Mouse (Mus musculus) layer of hippocampus, postnatal 25 days (tissue): ENCODE results near the gene Fam76b. TPM values are rescaled to one million over a fixed set of nuclear protein-coding genes. Genes with fewer than 3 reads are reported as not detected.

Source experiments
- DNase-seq, 2 experiments: peaks; one replicate each; pipeline ENCODE4 v3.0.0; 2022; ENCODE audit warnings: mixed read lengths in 2 of 2, low spot score in 1 of 2; ENCODE audit errors: extremely low spot score in 1 of 2
- total RNA-seq, 2 experiments: library from RNA; stranded (reverse); gene quantifications; 2 replicates each; pipeline ENCODE4 v1.2.3; 2021

Fam76b gene
- total RNA-seq, 2 experiments from 2014 or later, result 15.7 to 21.8 TPM

DNA sequence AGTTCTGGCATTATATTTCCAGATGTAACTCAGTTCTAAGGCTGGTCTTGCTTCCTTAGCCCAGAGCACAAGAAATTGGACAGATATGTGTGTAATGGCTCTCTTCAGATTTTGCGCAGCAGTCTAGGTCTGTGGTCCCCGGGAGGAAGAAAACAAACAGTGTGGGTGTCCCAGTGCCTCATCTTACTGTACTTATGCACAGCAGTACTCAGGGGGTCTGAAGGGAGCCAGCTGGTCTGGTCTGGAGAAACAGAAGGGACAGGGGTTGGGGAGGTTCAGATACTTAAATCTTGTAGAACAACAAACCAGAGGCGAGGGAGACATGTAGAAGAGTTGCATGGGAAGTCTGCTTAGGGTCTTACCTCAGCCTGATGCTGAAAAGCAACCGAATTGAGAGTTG lies 29.3 kb downstream of the Fam76b start:
- no peak for DNase-seq

DNA sequence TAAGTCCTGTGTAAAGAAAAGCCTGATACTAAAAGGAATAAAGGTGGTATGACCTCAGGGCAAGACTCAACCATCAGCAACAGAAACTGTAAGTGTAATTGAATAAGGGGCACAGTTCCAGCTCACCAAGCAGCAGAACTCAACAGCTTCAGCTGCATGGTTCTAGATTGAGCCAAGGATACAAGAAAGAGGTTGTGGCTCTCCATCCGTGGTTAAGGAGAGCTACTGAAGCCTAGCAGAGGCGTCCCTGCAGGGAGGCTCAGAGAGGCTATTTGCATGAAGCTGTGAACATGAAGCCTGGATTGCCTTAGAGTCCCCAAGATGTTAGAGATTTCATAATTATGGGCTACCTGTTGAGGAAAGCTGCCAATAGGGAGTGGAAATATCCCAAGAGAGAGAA lies 40.1 kb downstream of the Fam76b start:
- no peak for DNase-seq

DNA sequence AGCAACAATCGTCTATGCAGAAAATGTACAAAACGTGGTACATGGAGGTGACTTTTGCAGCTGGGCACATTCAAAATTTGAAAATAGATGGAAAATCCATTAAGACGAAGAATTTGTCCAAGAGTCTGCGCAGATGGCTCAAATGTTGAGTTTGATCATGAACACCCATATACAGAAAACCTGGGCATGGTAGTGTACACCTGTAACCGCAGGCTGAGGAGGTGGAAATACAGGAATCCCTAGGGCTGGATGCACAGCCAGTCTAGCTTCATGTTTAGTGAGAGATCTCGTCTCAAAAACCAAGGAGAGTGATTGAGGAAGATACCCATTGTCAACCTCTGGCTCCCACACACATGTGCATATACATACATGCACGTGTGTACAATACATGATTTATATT lies 44.1 kb downstream of the Fam76b start:
- no peak for DNase-seq

DNA sequence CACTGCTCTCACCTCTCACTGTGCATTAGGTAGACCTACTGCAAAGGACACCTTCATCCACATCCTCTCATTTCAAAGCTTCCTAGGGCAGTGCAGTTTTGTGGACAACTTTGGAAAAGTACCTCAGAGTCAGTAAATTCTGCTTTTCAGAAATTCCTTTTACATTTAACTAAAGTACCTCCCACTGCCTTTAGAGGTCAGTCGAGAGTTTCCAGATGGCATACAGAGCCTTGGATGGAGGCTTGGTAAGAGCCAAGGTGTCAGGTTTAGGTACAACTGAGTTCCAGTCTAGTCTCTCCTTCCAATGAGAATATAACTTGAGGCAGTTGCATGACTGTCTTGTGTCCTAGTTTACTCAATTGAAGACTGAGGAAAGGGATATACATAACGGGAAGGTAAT lies 46.8 kb downstream of the Fam76b start:
- no peak for DNase-seq

DNA sequence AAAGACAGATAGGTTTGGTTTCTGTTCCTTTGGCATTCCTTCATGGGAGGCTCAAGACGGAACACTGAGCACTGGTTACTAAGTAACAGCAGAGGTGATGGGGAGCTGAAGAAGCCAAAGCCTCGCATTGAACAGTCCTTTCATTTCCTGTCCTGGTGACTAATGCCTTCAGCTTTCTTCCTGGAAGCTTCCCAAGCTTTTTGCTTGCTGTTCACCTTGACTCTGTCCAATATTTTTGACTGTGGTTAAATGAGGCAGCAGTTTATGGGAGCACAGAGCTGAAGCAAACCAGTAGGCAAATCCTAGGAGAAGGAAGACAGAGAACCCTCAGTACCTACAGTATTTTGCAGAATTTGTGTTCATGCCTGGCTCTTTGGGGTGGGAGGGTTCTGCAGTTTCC lies 47.8 kb downstream of the Fam76b start:
- DNase-seq, result no peak

DNA sequence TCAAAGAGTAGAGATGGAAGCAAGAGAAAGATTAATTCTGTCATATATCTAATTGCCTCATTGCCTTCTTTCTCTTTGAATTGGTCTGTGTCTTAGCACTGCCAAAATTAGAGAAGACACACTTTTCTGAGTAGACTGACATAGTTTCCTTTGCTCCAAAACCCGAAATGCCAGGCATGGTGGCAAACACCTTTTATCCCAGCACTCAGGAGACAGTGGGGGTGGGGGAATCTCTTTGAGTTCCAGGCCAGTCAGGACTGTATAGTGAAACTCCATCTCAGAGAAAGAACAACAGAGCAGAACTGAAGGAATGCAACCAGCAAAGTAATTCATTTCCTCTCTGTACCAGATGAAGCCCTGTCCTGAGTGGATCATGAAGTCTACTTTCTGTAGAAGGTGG lies 53.2 kb downstream of the Fam76b start:
- no peak for DNase-seq

DNA sequence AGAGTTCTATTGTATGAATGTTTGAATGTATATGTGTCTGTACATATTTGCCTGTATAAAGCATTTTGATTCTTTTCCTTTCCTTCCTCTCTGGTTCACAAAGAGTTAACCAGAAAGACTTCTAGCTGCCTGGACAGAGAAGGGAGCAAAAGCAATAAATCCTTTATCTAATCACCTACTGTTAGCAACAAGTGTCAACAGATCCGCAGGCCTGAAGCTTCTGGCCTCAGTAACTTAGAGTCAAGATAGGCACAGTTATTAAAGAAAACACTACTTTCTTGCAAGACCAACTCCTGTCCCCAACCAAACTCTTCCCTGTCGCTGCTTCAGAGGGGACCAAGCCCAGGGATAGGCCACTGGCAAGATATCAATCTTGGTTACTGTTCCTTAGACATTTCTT lies 55.0 kb downstream of the Fam76b start:
- no peak for DNase-seq

DNA sequence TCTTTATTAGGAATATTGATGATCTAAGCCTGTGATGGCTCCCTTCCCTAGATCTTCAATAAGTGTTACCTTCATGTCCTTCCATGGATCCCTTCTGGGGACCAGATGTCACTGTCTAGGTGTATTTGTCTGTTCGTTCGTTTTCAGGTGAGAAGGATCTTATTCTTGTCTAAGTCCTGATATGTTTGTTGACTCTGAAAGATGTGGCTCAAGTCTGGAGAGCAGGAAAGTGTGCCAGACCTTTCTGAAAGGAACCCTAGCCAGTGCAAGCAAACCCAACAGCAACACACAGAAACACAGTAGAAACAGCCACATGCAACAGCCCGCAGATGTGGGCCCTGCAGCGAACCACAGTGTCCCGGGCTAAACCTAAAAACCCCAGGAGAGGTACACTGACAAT lies 61.5 kb downstream of the Fam76b start:
- no peak for DNase-seq

DNA sequence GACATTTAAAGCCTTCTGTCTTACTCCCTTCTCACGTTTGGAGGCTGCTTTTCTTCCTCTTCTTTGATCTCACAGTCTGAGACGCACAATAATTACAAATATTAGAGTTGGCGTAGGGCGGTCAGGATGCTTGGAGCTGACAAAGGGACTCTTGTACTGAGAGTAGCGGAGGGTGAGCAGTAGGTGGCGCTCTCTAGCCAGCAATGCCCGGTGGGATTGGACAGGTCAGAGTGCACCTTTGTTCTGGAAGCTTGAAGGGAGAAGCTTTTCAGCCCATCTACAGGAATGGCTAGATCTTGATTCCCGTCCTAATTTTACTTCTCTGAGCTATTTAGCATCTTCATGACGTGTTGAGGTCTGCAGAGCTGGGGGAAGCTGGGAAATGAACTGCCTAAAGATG lies 62.1 kb downstream of the Fam76b start:
- DNase-seq, result peak; percentile 65 to 90

DNA sequence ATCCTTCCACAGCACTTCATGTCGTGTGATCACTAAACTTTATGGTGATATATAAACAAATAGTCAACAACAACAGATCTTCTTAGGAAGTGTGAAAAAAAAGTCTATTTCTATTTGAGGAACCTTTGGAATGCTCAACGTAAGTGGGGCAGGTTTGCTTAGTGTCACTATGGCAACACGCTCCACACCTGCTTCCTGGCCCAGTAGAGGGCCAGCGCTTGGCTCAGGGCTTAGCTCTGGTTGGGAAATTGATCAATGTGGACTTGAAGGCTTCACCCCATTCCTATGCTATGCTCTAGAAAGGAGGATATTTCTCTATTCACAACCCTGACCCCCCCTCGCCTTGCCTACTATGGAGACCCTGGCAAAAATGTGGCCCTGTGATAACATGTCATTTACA lies 62.7 kb downstream of the Fam76b start:
- DNase-seq, result no peak

DNA sequence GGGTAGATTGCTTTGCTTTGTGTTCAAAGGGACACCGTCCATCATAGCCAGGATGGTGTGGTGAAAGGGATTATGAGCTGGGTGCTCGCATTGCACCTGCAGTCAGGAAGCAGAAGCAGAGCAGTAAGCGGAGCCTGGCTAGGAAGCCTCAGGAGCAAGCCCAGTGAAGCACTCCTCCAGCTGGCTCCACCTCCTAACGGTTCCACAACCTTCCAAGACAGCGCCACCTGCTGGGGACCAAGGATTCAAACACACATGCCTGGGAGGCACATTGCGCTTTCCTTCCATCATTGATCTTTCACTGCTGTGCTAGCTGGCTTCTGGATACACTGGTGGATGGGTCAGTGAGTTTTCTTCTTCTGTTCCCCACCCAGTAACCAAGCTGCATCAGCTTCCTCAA lies 64.4 kb downstream of the Fam76b start:
- DNase-seq, result no peak

DNA sequence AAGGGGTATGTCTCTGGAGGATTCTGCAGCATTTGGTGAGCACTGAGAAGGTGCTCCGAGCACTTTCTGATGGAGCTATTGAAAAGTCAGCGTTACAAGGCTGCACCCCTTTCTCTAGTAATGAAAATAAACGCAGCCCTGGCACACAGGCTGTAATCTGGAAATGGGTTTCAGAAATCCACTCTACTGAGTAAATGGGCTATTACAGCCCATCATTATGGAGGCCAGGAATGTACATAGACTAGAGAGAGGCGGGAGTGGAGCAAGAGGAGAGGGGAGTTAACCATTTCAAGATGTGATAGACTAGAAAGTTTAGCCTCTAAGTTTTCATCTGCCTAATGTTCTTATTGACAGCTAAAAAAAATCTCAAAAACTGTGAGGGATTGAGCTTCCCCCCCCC lies 65.5 kb downstream of the Fam76b start:
- no peak for DNase-seq

DNA sequence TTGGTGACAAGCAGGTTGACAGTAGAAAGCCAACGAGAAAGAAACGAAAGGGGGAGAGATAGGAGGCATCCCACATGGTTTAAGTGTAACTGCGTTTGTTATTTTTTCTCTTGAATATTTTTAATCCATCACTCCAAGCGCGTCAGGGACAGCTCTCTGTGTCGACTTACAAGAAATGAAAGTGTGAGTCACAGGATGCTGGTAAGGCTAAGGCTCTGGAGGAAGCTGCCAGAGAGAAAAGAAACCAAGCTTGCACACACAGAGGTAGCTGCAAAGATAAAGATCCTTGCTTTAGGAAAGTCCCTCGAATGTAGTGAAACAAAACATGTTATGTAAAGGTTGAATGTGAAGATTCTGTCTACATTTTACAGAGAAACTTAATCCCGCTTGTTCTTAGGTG lies 67.0 kb downstream of the Fam76b start:
- DNase-seq, result no peak

DNA sequence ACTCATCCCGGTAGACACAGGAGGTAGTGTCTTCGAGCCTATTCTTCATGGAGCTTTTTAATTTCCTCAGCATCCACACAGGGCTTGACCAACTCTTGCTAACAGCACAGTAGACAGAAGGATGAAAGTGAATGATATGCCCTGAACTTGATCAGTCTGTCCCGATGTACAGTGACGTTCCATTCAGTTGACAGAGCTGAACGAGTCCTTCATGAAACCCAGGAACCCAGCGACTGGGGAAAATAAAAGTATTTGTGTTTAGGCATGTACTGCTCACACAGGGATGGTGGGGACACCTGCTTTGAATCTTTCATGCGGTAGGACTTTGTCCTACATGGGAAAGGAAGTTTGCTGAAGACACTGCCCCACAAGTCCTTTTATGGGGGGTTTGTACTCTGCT lies 67.4 kb downstream of the Fam76b start:
- DNase-seq, result no peak

DNA sequence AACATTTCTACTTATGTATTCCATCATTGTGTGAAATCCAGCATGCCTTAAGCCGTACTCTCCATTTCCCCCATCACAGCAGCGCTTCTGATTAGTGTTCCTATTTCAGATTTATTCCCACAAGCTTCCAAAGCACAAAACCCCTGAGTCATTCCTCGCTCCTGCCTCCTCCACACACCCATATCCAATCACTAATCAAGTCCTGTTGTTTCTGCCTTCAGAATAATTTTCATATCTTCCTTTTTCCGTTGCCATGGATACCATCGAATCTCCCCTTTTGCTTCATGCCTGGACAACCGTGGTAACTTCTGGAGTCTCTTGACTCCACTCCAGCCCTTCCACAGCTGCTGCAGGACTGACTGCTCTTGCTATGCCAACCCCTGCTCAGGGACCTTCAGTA lies 68.5 kb downstream of the Fam76b start:
- DNase-seq, result no peak

DNA sequence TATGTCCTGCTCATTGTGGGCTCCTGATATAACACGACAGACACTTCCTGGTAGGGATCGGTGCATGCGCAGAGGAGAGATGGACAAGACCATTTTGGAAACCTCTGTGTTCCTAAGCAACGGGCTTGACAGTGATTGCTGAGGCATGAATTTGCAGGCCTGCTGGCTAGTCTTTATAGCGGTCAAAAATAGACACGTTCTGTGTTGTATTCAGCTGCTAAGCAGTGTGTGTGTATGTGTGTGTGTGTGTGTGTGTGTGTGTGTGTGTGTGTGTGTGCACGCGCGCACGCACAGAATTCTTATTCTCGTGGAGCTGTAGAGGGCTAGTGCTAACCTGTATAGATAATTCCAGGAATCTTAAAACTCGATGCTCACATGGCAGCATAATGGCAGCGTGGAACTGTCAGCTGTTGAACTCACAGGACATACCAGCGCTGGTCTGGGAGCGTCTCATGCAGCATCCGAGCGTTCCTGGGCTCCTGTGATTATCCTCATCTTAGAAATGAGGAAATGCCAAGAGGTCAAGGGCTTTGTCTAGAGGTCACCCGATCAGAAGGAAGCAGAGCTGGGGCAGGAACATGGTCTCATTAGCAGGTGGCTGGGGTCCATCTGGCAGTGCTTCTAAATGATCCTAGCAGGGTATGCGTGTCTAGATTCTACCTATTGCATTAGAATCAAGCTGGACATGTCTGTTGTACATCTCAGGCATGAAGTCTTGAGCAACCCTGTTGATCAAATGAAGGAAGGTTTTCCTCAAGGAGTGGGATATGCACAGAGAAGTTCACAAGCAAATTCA lies 71.2 kb downstream of the Fam76b start:
- no peak for DNase-seq

DNA sequence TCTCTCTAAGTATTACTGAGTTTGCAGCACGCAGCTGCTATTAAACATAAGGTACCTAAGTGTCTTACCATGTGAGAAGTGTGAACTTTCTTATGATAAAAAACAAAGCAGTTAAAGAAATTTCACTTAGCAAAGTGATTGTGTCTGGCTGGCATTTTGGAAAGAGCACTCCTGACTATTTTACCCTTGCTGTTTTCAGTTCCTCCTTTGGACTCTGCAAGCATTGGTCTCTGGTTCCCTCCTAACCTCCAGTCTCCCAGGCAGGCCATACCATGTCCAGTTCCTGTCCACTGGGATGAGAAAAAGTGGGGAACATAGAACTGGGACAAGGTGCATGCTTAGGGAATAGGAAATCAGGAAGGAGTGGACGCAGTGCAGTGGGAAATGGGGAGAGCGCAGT lies 74.5 kb downstream of the Fam76b start:
- DNase-seq, result no peak

DNA sequence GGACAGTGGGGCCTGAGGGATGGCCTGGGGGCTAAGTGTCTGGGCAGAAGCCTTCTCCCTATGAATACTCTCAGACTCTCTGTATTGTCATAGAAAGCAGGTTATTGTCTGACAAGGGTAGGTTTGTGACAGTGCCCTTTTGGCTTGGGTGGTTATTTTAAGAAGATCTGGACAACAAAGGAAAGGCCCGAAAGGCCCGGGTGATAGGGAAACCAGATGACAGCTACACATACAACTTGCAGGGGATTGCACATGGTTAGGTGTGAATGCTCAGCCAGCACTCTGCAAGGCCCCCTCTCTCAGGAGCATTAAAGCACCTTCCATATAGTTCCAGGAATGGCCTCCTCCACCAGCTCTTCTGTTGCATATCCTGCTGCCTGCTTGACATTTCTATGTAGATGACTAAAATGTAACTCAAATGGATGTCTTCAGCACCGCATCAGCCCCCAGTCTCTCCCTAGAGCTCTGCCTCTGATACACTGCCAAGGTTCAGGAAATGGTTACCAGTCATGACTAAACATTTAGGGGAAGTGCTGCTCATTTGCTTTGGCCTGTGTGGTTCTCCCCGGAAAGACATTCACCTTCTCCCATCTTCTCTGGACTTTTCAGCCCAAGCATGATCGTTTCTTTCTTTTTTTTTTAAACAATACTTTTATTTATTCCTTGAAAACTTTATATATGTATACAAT lies 76.7 kb downstream of the Fam76b start:
- no peak for DNase-seq
